Mouse (Mus musculus): Measurements from ENCODE around the gene Ube2e1. TPM values are rescaled to one million over a fixed set of nuclear protein-coding genes. Genes with fewer than 3 reads are reported as not detected.
"Not testable (repeated sequence)": the region's sequence is repeated elsewhere in the genome, so short reads cannot be mapped to it uniquely, and the experiment has no call there.

The Ube2e1 gene
- polyA plus RNA-seq, 1 experiment from 2014 or later, result 57.6 TPM

GRCm38 (mm10) chr14:18284581-18284980, 47.1 kb downstream of the Ube2e1 start:
- H3K9me3 ChIP-seq, result no peaks in the 10 kb centered on the region
- no peak overlapping the region for H3K4me3 ChIP-seq
- no peak overlapping the region for H3K4me2 ChIP-seq
- no peak overlapping the region for H3K27ac ChIP-seq (replicated peaks)
- WGBS, result 86% methylated on average over 2 of the region's 2 CpGs
- peaks cover 14% of the 10 kb centered on the region for H3K4me1 ChIP-seq
- H3K9ac ChIP-seq, result no peak overlapping the region
- no peaks in the 10 kb centered on the region for H3K27me3 ChIP-seq (replicated peaks)
- ATAC-seq (ENCODE audit: extremely low read depth, insufficient number of reproducible peaks, low FRiP score, low TSS enrichment), result no peak
- peaks cover 36% of the 10 kb centered on the region for H3K36me3 ChIP-seq

- Histone ChIP-seq H3K27me3 (replicated peaks) (no peaks in the 10 kb centered on the region), H3K27ac (replicated peaks) (no peak overlapping the region), H3K4me2 (no peak overlapping the region), H3K9ac (no peak overlapping the region), H3K4me1 (0 out of 2 replicates have a peak, but pooled peaks cover 3% of the 10 kb centered on the region), H3K4me3 (no peak overlapping the region), H3K9me3 (no peaks in the 10 kb centered on the region), H3K36me3 (peaks cover 72% of the 10 kb centered on the region)
- ATAC-seq (ENCODE audit: extremely low read depth, insufficient number of reproducible peaks, low FRiP score, low TSS enrichment), result no peak
- WGBS, result 87% methylated on average over 5 of the region's 5 CpGs
Observed at GRCm38 (mm10) chr14:18280375-18280774, 51.3 kb downstream of the Ube2e1 start.

GRCm38 (mm10) chr14:18274526-18274925, 57.1 kb downstream of the Ube2e1 start:
- no peak overlapping the region for H3K4me3 ChIP-seq
- H3K4me2 ChIP-seq, result no peak overlapping the region
- H3K36me3 ChIP-seq, result peaks cover 37% of the 10 kb centered on the region
- H3K27ac ChIP-seq (replicated peaks), result no peak overlapping the region
- H3K9ac ChIP-seq, result no peak overlapping the region
- no peaks in the 10 kb centered on the region for H3K27me3 ChIP-seq (replicated peaks)
- peaks cover 11% of the 10 kb centered on the region for H3K4me1 ChIP-seq
- 90% methylated on average over 1 of the region's 1 CpGs for WGBS
- no peaks in the 10 kb centered on the region for H3K9me3 ChIP-seq
- no peak for ATAC-seq (ENCODE audit: extremely low read depth, insufficient number of reproducible peaks, low FRiP score, low TSS enrichment)

DNA sequence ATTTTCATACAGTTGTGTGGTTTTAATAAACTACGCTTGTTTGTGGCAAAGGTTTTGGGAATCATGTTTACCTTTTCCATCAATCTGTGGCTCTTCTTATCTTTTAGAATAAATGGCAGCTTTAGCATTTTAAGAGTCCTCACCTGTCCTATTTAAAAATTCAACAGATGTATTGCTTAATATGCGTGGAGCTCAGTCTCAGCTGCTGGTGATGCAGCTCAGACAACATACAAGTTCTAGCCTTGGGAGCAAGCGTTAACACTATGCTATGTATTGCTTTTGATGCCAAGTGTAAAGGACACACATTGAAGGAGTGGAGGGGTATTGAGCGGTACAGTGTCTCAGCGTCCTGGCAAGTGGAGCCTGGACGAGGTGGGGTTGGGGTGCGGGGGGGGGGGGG, 60.0 kb downstream of the Ube2e1 start:
- Histone ChIP-seq H3K4me1 (peaks cover 19% of the 10 kb centered on the region), H3K27ac (replicated peaks) (peak overlapping the region; percentile 88), H3K9me3 (no peaks in the 10 kb centered on the region), H3K36me3 (peaks cover 33% of the 10 kb centered on the region), H3K4me3 (peak overlapping the region; percentile 97), H3K9ac (peak overlapping the region; percentile 90), H3K27me3 (replicated peaks) (no peaks in the 10 kb centered on the region), H3K4me2 (peak overlapping the region; percentile 78)
- ATAC-seq (ENCODE audit: extremely low read depth, insufficient number of reproducible peaks, low FRiP score, low TSS enrichment), result no peak
- 7% methylated on average over 7 of the region's 7 CpGs for WGBS

DNA sequence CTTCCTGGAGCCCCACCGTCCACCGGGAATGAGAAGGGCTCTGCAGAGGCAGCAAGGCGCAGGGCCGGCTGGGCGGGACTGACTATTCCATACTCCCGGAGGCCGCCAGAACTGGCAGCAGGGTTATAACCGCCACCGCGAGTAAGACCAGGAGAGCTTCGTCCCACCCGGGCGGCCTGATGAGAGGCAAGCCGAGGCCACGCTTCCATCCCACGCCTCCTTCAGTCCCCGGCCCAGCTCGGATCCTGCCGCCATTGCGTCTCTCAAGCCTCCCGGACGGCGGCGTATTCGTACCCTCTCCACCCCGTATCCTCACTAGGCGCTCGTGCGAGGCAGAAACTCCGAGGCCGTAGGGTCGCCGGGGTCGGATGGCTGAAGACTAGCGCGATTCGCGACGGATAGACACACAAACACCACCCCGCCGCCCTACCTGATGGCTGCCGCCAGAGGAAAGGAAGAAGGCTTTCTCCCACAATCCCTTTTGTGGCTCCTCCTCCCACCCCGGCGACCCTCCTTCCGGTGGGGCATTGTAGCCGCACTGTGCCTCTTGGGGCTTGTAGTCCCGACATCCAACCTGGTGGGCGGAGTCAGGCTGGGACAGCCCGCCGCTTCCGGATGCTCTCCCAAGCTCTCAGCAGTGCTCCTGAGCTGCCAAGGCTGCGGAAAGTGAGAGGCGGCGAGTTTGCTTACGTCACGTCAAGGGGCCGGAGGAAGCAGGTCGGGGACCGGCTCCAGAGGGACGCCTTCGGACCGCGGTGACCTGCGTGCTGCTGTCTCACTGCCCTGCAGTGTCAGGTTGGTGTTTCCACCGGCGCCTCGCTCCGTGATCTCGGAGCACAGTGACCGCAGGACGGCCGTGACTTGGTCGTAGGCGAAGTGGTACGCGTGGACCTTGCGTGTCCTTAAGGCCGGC, 60.9 kb downstream of the Ube2e1 start, which contains the start of the genes Nkiras1 and Rpl15:
Gene Nkiras1, plus strand, starts transcription at position 608 of the 913 bp plus-strand sequence.
Gene Rpl15, minus strand, starts transcription at position 863 of the 913 bp plus-strand sequence.
- Histone ChIP-seq H3K27me3 (replicated peaks) (no peaks in the 10 kb centered on the region), H3K4me1 (peaks cover 19% of the 10 kb centered on the region), H3K27ac (replicated peaks) (peak within 1 kb of the TSS; percentile 88), H3K9ac (peak within 1 kb of the TSS; percentile 100), H3K9me3 (no peaks in the 10 kb centered on the region), H3K4me3 (peak within 1 kb of the TSS; percentile 97), H3K36me3 (peaks cover 34% of the 10 kb centered on the region), H3K4me2 (peak within 1 kb of the TSS; percentile 78)
- peak; percentile 99 for ATAC-seq (ENCODE audit: extremely low read depth, insufficient number of reproducible peaks, low FRiP score, low TSS enrichment)
- WGBS, result under 1% methylated on average over 78 of the region's 78 CpGs

DNA sequence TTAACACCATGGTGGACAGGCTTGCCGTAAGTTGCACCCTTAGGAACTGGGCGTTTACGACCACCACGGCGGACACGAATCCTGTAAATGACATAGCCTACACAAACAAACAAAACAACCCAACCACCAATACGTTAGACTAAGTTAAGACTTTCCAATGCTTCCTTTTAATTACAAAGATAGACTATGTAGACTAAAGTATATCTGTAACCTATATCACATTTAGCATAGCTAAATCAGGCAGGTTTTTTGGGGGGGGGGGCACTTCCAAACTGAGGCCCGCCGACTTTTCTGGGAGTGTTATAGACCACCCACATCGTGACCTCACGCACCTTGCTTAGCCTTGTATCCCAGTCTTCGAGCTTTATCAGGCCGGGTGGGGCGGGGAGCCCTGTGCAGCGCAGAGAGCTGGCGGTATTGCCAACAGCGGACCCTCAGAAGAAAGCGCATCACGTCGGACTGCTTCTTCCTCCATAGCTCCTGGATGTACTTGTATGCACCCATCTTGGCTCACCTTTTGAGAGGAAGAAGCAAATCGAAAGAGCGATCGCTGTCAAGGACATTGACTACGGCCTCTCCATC, 61.6 kb downstream of the Ube2e1 start:
- Histone ChIP-seq H3K4me2 (peak overlapping the region; percentile 78), H3K36me3 (peaks cover 35% of the 10 kb centered on the region), H3K9ac (peak overlapping the region; percentile 100), H3K4me3 (peak overlapping the region; percentile 97), H3K27ac (replicated peaks) (peak overlapping the region; percentile 88), H3K4me1 (peaks cover 19% of the 10 kb centered on the region)
- H3K9me3 ChIP-seq; ATAC-seq (ENCODE audit: extremely low read depth, insufficient number of reproducible peaks, low FRiP score, low TSS enrichment); H3K27me3 ChIP-seq (replicated peaks): not testable (repeated sequence)
- WGBS, result under 1% methylated on average over 24 of the region's 24 CpGs

GRCm38 (mm10) chr14:18263427-18263826, 68.2 kb downstream of the Ube2e1 start:
- Histone ChIP-seq H3K4me1 (peaks cover 14% of the 10 kb centered on the region), H3K4me2 (no peak overlapping the region; the same call in 1 of the 2 replicates), H3K27ac (replicated peaks) (no peak overlapping the region; the same call in 1 of the 2 replicates), H3K4me3 (no peak overlapping the region), H3K9me3 (peaks cover 3% of the 10 kb centered on the region; the same call in 1 of the 2 replicates), H3K27me3 (replicated peaks) (no peaks in the 10 kb centered on the region), H3K36me3 (peaks cover 37% of the 10 kb centered on the region), H3K9ac (peak overlapping the region; percentile 17; the same call in 1 of the 2 replicates)
- WGBS, result 35% methylated on average over 4 of the region's 4 CpGs
- ATAC-seq (ENCODE audit: extremely low read depth, insufficient number of reproducible peaks, low FRiP score, low TSS enrichment), result no peak

- no peak for ATAC-seq (ENCODE audit: extremely low read depth, insufficient number of reproducible peaks, low FRiP score, low TSS enrichment)
- 90% methylated on average over 3 of the region's 3 CpGs for WGBS
Observed at GRCm38 (mm10) chr14:18261203-18261602, 70.5 kb downstream of the Ube2e1 start.

DNA sequence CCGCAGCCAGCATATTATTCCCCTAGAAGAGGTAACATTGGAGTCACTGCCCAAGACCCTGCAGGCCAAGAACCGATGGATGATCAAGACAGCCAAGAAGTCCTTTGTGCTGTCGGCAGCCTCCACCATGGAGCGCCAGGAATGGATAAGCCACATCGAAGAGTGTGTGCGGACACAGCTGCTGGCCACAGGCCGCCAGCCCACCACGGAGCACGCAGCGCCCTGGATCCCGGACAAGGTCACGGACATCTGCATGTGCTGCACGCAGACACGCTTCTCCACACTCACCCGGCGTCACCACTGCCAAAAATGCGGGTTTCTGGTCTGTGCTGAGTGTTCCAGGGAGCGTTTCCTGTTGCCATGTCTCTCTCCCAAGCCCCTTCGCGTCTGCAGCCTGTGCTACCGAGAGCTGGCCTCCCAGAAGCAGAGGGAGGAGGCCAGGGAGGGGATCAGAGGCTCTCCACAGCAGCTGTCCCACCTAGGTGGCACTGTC, 89.0 kb downstream of the Ube2e1 start:
- no peak overlapping the region for H3K9ac ChIP-seq
- H3K27me3 ChIP-seq (replicated peaks), result no peaks in the 10 kb centered on the region
- H3K27ac ChIP-seq (replicated peaks), result no peak overlapping the region
- no peaks in the 10 kb centered on the region for H3K36me3 ChIP-seq
- WGBS, result 80% methylated on average over 21 of the region's 21 CpGs
- no peak overlapping the region for H3K4me3 ChIP-seq
- H3K4me2 ChIP-seq, result no peak overlapping the region
- H3K4me1 ChIP-seq, result peaks cover 7% of the 10 kb centered on the region
- H3K9me3 ChIP-seq, result no peaks in the 10 kb centered on the region
- no peak for ATAC-seq (ENCODE audit: extremely low read depth, insufficient number of reproducible peaks, low FRiP score, low TSS enrichment)

More at GRCm38 (mm10) chr14:18261203-18261602, 70.5 kb downstream of the Ube2e1 start:
- Histone ChIP-seq H3K27me3 (replicated peaks) (no peaks in the 10 kb centered on the region), H3K27ac (replicated peaks) (no peak overlapping the region), H3K4me1 (peaks cover 12% of the 10 kb centered on the region), H3K4me2 (no peak overlapping the region), H3K4me3 (no peak overlapping the region), H3K36me3 (peaks cover 17% of the 10 kb centered on the region), H3K9me3 (peaks cover 3% of the 10 kb centered on the region; the same call in 1 of the 2 replicates), H3K9ac (no peak overlapping the region)

- H3K36me3 ChIP-seq, result no peaks in the 10 kb centered on the region
- no peak overlapping the region for H3K27ac ChIP-seq (replicated peaks)
- H3K9me3 ChIP-seq, result no peaks in the 10 kb centered on the region
- no peaks in the 10 kb centered on the region for H3K27me3 ChIP-seq (replicated peaks)
- no peak overlapping the region for H3K9ac ChIP-seq
- ATAC-seq (ENCODE audit: extremely low read depth, insufficient number of reproducible peaks, low FRiP score, low TSS enrichment), result no peak
- H3K4me3 ChIP-seq, result no peak overlapping the region
- WGBS, result 79% methylated on average over 4 of the region's 4 CpGs
- peaks cover 16% of the 10 kb centered on the region for H3K4me1 ChIP-seq
- H3K4me2 ChIP-seq, result no peak overlapping the region
Observed at GRCm38 (mm10) chr14:18241786-18242185, 89.9 kb downstream of the Ube2e1 start.

DNA sequence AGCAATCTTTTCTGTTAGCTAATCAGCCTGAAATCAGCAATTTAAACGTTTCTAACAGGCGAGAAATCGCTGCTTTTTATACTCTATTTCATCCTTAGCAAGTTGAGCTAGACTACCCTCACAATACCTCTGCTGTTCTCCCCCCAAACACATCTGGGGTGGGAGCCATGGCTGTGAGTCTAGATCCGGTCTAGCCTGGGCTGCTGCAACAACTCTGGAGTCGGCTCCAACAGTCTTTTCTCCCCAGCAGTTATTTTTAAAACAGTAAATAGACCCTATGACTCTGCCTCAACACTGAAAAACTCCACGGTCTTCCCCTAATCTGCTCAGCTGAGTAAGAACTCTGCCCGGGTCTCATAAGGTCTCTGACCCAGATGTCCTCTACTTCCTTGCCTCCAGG, 91.5 kb downstream of the Ube2e1 start:
- no peak for ATAC-seq (ENCODE audit: extremely low read depth, insufficient number of reproducible peaks, low FRiP score, low TSS enrichment)
- Histone ChIP-seq H3K27ac (replicated peaks) (no peak overlapping the region), H3K9me3 (no peaks in the 10 kb centered on the region), H3K36me3 (no peaks in the 10 kb centered on the region), H3K27me3 (replicated peaks) (no peaks in the 10 kb centered on the region), H3K4me3 (no peak overlapping the region), H3K9ac (0 out of 2 replicates have a peak overlapping the region, but pooled peaks have one; percentile 88), H3K4me2 (peak overlapping the region; percentile 78), H3K4me1 (peaks cover 21% of the 10 kb centered on the region)
- WGBS, result 53% methylated on average over 7 of the region's 7 CpGs

Data from heart, embryonic 13.5 days (tissue).